Mouse (Mus musculus) E14TG2a.4 (cell line): ENCODE data around the gene Il16.

Experiments
- H3K27me3 ChIP-seq: 2 replicates; pipeline ENCODE4 v1.6.1; 2014; ENCODE audit warnings: low read length, control low read depth; ENCODE audit not compliant: insufficient read depth
- H3K36me3 ChIP-seq: 2 replicates; pipeline ENCODE4 v1.6.1; 2014; ENCODE audit warnings: low read length, control low read depth; ENCODE audit not compliant: insufficient read depth
- H3K4me1 ChIP-seq: replicated peaks from 2 replicates; pipeline ENCODE4 v1.6.1; 2014; ENCODE audit warnings: low read depth, low read length, control low read depth
- H3K4me3 ChIP-seq: replicated peaks from 2 replicates; pipeline ENCODE4 v1.5.1; 2014; ENCODE audit warnings: mild to moderate bottlenecking, low read length
- H3K9me3 ChIP-seq: 2 replicates; pipeline ENCODE4 v1.6.1; 2014; ENCODE audit warnings: low read length, control low read depth
- CTCF ChIP-seq: conservative IDR thresholded peaks from 2 replicates; pipeline ENCODE4 v1.5.1; 2014; ENCODE audit warnings: low read length
- NANOG ChIP-seq: IDR thresholded peaks from 2 replicates; pipeline ENCODE4 v1.6.1; 2014; ENCODE audit warnings: borderline replicate concordance, low read length, mixed read lengths
- POU5F1 ChIP-seq: IDR thresholded peaks from 2 replicates; pipeline ENCODE4 v1.6.1; 2014; ENCODE audit warnings: low read length, borderline replicate concordance

Gene Il16

DNA sequence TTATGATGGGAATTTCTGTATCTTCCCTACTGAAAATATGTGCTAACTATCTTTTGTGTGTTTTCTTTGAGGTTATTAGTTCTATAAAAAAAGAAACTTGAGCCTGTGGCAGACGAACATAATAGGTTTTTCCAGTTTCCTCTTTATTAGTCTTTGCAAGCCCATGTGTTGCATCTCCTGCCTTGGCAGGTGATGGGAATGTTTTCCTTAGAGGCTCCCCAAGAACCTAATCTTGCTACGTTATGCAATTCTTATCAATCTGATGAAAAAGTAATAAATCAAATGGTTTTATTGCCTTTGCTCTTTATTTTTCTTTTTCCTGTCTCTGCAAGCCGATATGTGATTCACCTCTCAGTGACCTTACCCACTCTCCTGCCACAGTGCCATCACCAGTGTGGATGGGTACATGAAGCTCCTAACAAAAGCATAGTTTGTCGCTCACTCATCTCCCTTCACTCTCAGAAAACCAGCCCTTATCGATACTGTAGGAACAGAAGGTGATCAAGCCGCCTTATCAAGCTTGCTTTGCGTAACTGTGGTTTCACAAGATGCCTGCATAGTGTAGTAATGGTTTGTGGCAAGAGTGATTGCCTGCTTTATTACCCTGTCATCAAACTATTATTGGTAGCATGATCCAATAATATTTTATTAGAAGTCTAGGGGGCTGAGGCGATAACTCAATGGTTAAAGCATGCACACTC is 118.8 kb downstream of the Il16 start:
- no peak overlapping the region for H3K4me3 ChIP-seq
- H3K36me3 ChIP-seq = no peaks in the 10 kb centered on the region
- no peaks in the 10 kb centered on the region for H3K27me3 ChIP-seq
- H3K4me1 ChIP-seq = peaks cover 7% of the 10 kb centered on the region
- no peak for TF ChIP-seq POU5F1
- no peak for TF ChIP-seq CTCF
- no peak for TF ChIP-seq NANOG
- H3K9me3 ChIP-seq = no peaks in the 10 kb centered on the region

DNA sequence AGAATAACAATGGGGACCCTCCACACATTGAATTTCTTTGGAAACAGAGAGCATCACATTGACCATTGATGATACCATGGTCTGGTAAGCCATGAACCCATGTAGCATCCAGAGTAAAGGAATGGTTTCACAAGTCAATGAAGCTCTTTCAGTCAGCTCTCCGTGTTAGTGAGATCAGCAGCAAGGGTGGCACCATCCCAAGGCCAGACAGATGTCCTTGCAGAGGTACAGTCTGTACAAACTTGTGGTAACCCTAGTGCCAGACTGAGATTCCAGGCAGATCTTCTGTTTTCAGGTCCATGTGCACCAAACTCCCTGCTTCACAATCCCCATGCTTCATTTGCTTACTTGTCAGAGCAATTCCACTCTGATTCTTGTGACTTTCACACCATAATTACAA is 121.5 kb downstream of the Il16 start:
- Histone ChIP-seq H3K36me3 (no peaks in the 10 kb centered on the region), H3K27me3 (no peaks in the 10 kb centered on the region), H3K9me3 (no peaks in the 10 kb centered on the region), H3K4me3 (no peak overlapping the region), H3K4me1 (no peaks in the 10 kb centered on the region)
- TF ChIP-seq NANOG (no peak), CTCF (no peak), POU5F1 (no peak)

DNA sequence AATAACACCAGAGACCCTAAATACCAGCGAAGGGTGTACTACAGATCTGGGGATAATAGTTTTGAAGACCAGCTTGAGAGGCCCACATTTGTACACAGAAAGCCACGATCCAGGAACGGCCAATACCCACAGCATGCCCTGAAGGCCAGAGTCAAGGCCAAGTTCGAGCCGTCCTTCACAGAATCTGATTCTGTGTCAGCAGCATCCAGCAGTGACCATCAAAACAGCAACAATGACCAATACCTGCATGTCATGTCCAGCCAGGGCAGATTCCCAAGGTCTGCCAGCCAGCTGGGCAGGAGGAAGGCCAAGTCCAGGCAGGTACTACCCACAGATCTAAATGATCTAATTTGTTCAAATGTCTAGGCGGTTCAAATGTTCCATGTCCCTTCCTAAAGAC is 122.9 kb downstream of the Il16 start:
- Histone ChIP-seq H3K4me1 (peaks cover 2% of the 10 kb centered on the region; the same call in 1 of the 2 replicates), H3K36me3 (no peaks in the 10 kb centered on the region), H3K9me3 (no peaks in the 10 kb centered on the region), H3K4me3 (no peak overlapping the region), H3K27me3 (no peaks in the 10 kb centered on the region)
- no peak for TF ChIP-seq POU5F1
- TF ChIP-seq CTCF = no peak
- TF ChIP-seq NANOG = no peak

DNA sequence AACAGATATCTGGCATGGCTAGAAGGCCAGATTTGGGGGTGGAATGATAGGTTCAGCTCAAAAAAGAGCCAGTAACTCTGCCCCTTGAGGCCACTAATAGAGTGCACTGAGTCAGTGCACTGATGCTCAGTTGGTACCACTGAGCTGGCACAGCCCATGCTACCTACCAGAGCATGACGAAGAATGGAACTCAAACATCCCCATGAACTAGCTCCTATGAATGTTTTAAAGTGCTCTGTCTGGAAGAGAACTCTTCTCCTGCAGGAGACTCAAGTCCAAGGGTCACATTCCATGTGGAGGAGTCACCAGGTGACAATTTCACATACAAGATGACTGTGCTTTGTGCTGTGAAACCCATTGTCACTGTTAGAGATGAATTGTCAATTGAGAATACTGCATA is 126.8 kb downstream of the Il16 start:
- no peaks in the 10 kb centered on the region for H3K36me3 ChIP-seq
- H3K4me1 ChIP-seq = peaks cover 15% of the 10 kb centered on the region
- no peak overlapping the region for H3K4me3 ChIP-seq
- no peak for TF ChIP-seq NANOG
- no peak for TF ChIP-seq CTCF
- TF ChIP-seq POU5F1 = no peak
- no peaks in the 10 kb centered on the region for H3K9me3 ChIP-seq
- no peaks in the 10 kb centered on the region for H3K27me3 ChIP-seq

DNA sequence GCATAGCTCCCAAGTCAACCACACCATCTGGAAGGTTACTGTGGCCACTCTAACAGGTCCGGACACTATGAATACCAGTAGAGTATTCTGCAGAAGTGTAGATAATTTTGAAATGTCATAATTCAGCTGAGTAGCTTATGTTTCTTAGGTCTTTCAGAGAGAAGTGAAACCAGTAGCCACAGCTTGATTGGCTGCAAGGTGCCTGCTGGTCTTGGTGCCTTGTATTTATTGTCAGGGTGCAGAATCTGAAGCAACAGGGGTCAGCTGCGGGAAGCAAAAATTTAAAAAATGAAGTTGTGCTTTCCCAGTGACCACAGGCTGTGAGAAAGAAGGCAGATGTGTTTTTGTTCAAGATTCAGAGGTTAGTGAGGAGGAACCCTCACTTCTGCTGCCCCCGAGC is 129.3 kb downstream of the Il16 start:
- TF ChIP-seq CTCF = no peak
- TF ChIP-seq NANOG = no peak
- no peak for TF ChIP-seq POU5F1

DNA sequence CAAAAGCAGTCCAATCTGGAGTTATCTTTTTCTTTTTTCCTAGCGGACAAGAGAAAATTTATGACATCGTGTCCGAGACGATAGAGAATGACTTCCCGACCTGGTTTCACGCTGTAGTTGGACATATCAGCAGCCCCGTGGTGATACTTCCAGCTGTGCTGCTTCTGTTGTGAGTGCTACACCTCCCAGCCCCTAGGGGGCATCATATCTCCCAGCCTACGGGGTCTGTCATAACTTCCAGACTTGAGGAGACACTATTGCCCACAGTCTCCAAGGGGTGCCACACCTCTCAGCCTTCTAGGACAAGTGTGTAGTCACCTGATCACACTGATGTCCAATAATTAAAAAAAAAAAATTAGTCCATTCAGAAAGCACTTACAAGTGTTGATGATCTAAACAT is 129.7 kb downstream of the Il16 start:
- TF ChIP-seq NANOG (no peak), POU5F1 (no peak), CTCF (peak; percentile 17)

More for the DNA sequence above, 129.3 kb downstream of the Il16 start:
- H3K4me3 ChIP-seq = no peak overlapping the region
- peaks cover 15% of the 10 kb centered on the region for H3K4me1 ChIP-seq
- H3K9me3 ChIP-seq = no peaks in the 10 kb centered on the region
- no peaks in the 10 kb centered on the region for H3K36me3 ChIP-seq
- H3K27me3 ChIP-seq = no peaks in the 10 kb centered on the region

DNA sequence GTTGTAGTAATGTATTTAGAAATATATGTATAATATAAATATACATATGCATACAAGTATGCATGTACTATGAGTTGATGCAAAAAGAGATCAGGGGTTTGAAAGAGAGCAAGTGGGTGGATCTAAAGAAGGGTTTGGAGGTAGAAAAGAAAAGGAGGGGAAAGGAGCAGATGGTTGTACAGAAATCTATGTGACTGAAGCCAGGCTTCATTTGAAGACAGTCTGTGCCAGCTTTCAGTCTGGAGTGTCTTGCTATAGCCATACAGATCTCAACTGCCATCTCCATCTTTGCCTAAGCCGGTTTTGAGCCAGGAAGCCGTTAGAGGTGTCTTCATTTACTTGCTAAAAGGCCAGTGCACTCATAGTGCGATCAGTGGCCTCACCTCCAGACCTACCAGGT is 130.3 kb downstream of the Il16 start:
- Histone ChIP-seq H3K9me3 (no peaks in the 10 kb centered on the region), H3K4me3 (no peak overlapping the region), H3K27me3 (no peaks in the 10 kb centered on the region), H3K36me3 (no peaks in the 10 kb centered on the region), H3K4me1 (peaks cover 15% of the 10 kb centered on the region)
- no peak for TF ChIP-seq CTCF
- TF ChIP-seq POU5F1 = no peak

More for the DNA sequence above, 129.7 kb downstream of the Il16 start:
- H3K4me3 ChIP-seq = no peak overlapping the region
- peaks cover 15% of the 10 kb centered on the region for H3K4me1 ChIP-seq
- no peaks in the 10 kb centered on the region for H3K36me3 ChIP-seq
- no peaks in the 10 kb centered on the region for H3K27me3 ChIP-seq
- no peaks in the 10 kb centered on the region for H3K9me3 ChIP-seq

DNA sequence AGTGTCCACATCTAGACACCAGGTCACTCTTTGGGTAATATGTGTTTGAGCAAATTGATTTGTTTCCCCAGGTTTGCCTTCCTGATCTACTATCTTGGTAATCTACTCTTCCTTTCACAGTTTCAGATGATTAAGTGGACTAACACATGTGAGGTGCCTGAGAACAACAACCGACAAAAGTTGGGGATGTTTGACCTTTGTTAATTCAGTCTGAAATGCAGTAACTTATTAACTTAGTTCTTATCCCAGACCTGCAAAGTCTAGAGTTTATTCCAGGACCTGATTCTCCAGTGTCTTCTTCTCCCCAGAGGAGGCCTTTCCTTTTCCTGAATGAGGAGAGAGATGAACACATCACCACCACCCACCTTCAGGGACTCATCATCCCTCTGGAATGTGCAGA is 133.6 kb downstream of the Il16 start:
- Histone ChIP-seq H3K36me3 (no peaks in the 10 kb centered on the region), H3K27me3 (no peaks in the 10 kb centered on the region), H3K9me3 (no peaks in the 10 kb centered on the region), H3K4me1 (peaks cover 6% of the 10 kb centered on the region), H3K4me3 (no peak overlapping the region)
- TF ChIP-seq CTCF (no peak), NANOG (no peak), POU5F1 (no peak)

DNA sequence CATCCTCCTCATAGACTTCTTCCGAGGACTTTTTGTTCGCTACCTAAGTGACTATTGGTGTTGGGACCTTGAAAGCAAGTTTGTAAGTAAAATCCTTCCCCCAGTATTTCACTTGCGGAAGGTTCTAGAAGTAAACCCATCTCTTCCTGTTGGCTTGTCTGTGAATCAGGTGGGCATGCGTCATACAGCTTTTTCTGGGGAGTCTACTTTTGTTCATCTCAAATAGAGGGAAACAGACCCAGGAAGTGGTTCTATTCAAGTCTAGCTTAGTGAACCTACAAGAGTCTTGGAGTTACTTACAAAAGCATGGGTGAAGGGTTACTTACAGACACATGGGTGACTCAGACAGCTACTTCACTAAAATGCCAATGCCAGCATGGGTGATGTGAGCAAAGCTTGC is 135.6 kb downstream of the Il16 start:
- no peak for TF ChIP-seq POU5F1
- TF ChIP-seq CTCF = no peak
- TF ChIP-seq NANOG = no peak
- Histone ChIP-seq H3K9me3 (no peaks in the 10 kb centered on the region; the same call in 1 of the 2 replicates), H3K27me3 (no peaks in the 10 kb centered on the region), H3K4me3 (no peak overlapping the region), H3K4me1 (no peaks in the 10 kb centered on the region), H3K36me3 (no peaks in the 10 kb centered on the region)
